Mouse (Mus musculus) MEL (cell line): Measurements from ENCODE around the gene Cdc34.

Source experiments
- CTCF ChIP-seq, 3 experiments: IDR thresholded peaks in 2 of 3; conservative IDR thresholded peaks in 1 of 3; 2 replicates each; pipeline ENCODE4 v1.5.1; 2011 to 2012; ENCODE audit warnings: low read length in 3 of 3, low read depth in 2 of 3, mild to moderate bottlenecking in 2 of 3, improper control_type of control experiment in 1 of 3, inconsistent platforms in 1 of 3, mixed read lengths in 1 of 3, moderate library complexity in 1 of 3; ENCODE audit not compliant: control insufficient read depth in 1 of 3, insufficient read depth in 1 of 3, poor library complexity in 1 of 3, severe bottlenecking in 1 of 3
- EP300 ChIP-seq, 2 experiments: IDR thresholded peaks; 2 replicates each; pipeline ENCODE4 v1.6.1; 2011; ENCODE audit warnings: improper control_type of control experiment in 2 of 2, low read length in 2 of 2, low read depth in 1 of 2, mild to moderate bottlenecking in 1 of 2
- GATA1 ChIP-seq: IDR thresholded peaks from 2 replicates; pipeline ENCODE4 v1.6.1; 2011; ENCODE audit warnings: low read depth, low read length, improper control_type of control experiment
- HCFC1 ChIP-seq: IDR thresholded peaks from 2 replicates; pipeline ENCODE4 v1.6.1; 2012; ENCODE audit warnings: low read depth, mild to moderate bottlenecking, inconsistent platforms, low read length, improper control_type of control experiment, moderate library complexity
- POLR2A ChIP-seq, 2 experiments: IDR thresholded peaks; 2 replicates each; pipeline ENCODE4 v1.6.1; 2011 to 2012; ENCODE audit warnings: low read length in 2 of 2, mild to moderate bottlenecking in 2 of 2, control low read depth in 1 of 2, improper control_type of control experiment in 1 of 2, low read depth in 1 of 2, moderate library complexity in 1 of 2; ENCODE audit not compliant: control insufficient read depth in 1 of 2, insufficient read depth in 1 of 2, poor library complexity in 1 of 2
- POLR2AphosphoS2 ChIP-seq: IDR thresholded peaks from 2 replicates; pipeline ENCODE4 v1.6.1; 2011; ENCODE audit warnings: low read length, improper control_type of control experiment
- POLR2AphosphoS5 ChIP-seq: IDR thresholded peaks from 2 replicates; pipeline ENCODE4 v1.6.1; 2012; ENCODE audit warnings: low read depth, borderline replicate concordance, mild to moderate bottlenecking, inconsistent platforms, low read length, moderate library complexity, mixed read lengths
- RCOR1 ChIP-seq: IDR thresholded peaks from 2 replicates; pipeline ENCODE4 v1.6.1; 2012; ENCODE audit warnings: low read depth, mild to moderate bottlenecking, inconsistent platforms, low read length, improper control_type of control experiment
- ZMIZ1 ChIP-seq: IDR thresholded peaks from 2 replicates; pipeline ENCODE4 v1.6.1; 2012; ENCODE audit warnings: low read depth, mild to moderate bottlenecking, inconsistent platforms, low read length, improper control_type of control experiment, moderate library complexity

DNA sequence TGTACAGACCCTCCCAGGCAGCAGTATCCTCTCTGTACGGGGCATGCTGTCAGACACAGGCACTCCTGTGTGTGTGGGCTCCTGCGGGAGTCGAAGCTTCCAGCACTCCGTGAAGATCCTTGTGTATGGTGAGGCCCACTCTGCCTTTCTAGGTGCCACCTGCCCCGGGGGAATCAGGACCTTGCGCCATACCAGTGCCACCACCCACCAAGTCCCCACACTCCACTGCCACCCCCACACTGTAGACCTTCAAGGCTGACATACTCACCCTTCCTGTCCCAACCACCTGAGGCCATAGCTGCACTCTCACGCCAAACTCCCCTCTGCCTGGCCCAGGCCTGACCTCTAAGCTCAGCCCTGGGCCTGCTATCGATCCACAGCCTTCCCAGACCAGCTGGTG, 16.9 kb upstream of the Cdc34 start:
- TF ChIP-seq POLR2A (IDR thresholded peaks at IDR 0.05; ENCODE audit: control insufficient read depth in 1 of 2, insufficient read depth in 1 of 2, low read depth in 1 of 2, low read length in 2 of 2, poor library complexity in 1 of 2) (no peak), CTCF (IDR thresholded peaks at IDR 0.05 in 2 of 3, conservative IDR thresholded peaks at IDR 0.05 in 1 of 3; ENCODE audit: control insufficient read depth in 1 of 3, insufficient read depth in 1 of 3, low read depth in 2 of 3, low read length in 3 of 3, poor library complexity in 1 of 3, severe bottlenecking in 1 of 3) (no peak), EP300 (IDR thresholded peaks at IDR 0.05; ENCODE audit: low read depth in 1 of 2, low read length in 2 of 2) (no peak), POLR2AphosphoS5 (no peak), POLR2AphosphoS2 (no peak), RCOR1 (no peak), HCFC1 (no peak), GATA1 (no peak), ZMIZ1 (no peak)
